Mouse (Mus musculus) CD4-positive, CD25-positive, alpha-beta regulatory T cell, adult 2 months (primary cell): Measurements from ENCODE around the gene Fnip2.
A peak's percentile ranks its signal among the peaks of the same experiment; 100 is the strongest.
"Not testable (repeated sequence)": the region's sequence is repeated elsewhere in the genome, so short reads cannot be mapped to it uniquely, and the experiment has no call there.

Experiments used
- DNase-seq: peaks from one replicate; pipeline ENCODE4 v3.0.0-alpha.2; 2012; ENCODE audit warnings: low read depth, low spot score

The Fnip2 gene

DNA sequence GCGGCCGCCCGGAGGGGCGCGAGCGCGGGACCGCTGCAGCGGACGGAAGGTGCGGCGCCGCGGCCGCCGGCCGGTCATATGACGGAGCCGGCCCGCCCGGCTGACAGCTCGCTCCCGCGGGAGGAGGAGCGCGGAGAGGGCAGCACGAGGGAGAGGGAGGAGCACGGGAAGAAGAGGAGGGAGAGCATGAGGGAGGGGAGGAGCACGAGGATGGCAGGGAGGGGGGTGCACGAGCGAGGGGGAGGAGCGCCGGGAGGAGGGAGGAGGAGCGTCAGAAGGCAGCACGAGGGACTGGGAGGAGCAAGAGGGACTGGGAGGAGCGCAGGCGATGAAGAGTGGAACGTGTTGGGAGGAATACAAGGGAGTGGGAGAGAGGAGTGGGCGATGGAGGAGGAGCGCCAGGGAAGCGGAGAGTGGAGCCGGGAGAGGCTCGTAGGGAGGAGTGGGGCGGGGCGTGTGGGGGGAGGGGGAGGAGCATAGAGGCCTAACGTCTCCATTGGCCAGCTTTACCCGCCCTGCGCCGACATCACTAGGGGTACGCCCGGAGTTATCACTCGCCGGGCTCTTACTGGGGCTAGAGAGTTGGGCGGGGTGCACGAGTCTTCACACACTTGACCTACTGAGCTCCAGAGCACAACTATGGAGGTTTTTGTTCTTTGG, at the start of gene Fnip2:
Fnip2 (minus strand) TSS at position 94 of the 660 bp plus-strand sequence.
- DNase-seq: peak; percentile 90

DNA sequence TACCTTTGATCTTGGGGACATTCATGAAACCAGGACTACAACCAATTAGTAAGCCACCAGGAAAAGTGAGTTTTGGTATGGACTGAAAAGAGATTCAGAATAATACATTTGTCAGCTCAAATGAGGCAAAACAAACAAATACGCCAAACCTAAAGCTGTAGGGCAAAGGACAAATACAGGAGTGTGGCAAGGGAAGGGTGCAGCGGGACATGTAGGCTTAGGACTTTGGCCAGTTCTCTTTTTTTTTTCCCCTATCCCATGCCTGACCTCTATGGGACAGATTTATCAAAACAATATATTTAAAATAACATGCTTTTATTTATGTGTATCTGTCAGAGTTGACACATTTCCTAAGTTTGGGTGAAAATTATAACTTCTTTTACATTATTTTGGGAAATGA, 42.3 kb upstream of the Fnip2 start:
- DNase-seq: no peak

DNA sequence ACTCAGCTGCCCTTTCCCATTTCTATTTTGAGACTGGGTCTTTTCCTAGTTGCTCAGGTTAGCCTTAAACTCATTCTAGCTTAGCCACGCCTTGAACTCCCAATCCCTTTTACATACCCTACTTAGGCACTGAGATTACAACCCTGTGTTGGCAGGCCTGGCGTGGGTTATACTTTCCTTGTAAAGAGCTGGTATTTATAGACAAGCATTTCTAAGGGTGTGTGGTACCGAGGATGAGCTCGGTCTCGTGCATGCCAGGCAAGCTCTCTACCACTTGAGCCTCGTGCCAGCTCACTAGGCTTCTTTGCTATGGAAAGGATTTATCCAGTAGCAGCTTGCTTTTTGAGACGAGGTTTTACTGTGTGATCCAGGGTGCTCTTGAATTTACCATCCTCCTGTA, 27.9 kb upstream of the Fnip2 start:
- no peak for DNase-seq

DNA sequence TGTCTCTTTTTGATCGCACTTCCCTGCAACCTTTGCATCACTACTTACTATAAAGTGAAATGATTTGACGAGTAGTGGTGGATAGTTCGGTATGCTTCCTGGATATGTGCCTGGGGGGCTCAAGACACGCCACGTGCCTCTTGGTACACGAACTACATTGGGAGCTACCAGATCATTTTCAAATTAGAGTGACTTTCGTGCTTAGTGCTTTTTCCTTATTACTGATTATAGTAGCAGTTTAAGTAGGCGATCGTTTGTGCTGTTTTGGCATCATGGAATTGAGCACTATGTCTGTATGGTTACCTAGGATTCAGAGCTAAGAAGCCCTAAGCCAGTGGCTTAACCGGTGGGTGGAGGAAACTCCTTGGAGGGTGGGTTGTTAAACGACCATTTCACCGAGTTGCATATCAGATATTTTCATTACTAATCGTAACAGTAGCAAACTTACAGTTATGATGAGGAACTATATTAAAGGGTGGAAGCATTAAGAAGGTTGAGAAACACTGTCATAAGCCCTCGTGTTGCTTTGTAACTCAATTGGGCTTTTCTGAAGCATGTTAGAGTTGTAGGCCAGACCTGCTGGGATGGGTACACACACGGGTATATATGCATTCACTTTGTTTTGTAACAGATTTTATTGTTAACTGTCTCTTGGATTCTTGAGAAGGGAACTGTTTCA, 24.3 kb upstream of the Fnip2 start:
- DNase-seq: peak; percentile 9

DNA sequence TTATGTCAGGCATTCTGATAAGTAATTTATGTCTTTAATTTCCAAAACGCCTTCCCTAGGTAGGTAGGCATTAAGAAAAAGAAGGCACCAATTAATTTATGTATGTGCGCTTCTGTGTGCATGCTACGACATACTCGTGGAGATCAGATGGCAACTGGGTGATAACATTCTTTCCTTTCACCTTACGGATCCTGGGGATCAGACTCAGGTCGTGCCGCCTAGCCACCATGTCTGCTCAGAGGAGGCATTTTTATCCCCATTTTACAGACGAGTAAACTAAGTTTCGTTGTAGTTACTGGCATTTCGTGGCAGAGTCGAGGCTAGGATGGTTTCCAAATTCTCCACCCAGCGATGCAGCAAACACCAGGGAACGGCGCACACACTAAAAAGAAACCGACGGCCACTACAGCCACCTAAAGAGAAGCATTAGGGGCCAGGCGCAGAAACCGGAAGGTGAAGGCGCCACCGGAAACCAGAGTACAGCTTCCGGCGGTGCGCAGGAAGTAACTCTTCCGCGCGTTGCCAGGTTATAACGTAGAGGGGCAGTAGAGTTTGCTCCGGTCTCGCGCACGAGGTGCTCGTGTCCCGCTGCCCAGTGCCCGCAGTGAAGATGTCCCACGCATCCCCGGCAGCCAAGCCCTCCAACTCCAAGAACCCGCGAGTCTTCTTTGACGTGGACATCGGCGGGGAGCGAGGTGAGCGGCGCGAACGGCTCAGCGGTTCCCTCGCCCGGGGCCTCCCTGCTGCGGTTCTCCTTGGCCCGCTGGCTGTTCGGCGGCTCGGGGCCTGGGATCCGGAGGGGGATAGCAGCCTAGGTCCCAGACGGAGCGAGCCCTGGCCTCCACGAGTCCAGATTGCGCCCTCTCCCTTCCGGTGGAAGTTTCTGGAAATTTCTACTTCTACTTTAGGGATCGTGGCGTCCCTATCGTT, 23.5 kb upstream of the Fnip2 start, which contains the start of gene Ppid:
Ppid (plus strand) TSS at position 480 of the 930 bp plus-strand sequence.
- peak; percentile 90 for DNase-seq

DNA sequence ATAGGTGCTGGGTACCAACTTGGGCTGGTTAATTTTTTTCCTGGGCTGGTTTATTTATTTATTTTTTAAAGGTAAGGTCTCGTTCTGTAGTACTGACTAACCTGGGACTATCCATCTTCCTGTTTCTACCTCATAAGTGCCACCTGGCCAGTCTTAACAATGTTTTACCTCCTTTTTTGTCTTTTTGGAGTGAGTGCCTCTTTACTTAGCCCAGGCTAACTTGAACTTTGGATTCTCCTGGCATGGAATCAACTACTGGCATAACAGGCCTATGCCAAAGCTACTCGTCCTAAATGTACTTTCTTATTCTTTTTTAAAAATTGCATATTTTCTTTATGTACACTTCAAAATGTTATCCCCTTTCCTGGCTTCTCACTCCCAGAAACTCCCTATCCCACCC, 22.1 kb upstream of the Fnip2 start:
- DNase-seq: no peak

DNA sequence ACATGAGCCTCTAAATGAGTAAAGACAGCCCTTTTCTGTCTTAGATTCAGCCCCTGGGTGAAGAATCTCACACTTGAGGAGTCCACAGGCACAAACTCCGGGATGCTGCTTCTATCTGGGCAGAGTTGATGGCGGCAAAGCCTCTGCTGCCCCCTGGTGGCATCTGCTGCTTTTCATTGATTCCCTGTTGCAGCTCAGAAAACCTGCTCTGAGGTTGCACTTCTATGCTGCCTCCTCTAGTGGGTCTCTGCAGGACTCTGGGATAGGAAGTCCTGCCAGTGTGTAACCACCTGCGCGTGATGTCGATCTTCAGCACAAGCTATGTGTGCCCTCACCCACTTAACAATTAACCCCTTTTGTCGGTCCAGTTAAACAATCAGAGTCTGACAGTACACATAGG, 19.2 kb upstream of the Fnip2 start:
- DNase-seq: peak; percentile 94

DNA sequence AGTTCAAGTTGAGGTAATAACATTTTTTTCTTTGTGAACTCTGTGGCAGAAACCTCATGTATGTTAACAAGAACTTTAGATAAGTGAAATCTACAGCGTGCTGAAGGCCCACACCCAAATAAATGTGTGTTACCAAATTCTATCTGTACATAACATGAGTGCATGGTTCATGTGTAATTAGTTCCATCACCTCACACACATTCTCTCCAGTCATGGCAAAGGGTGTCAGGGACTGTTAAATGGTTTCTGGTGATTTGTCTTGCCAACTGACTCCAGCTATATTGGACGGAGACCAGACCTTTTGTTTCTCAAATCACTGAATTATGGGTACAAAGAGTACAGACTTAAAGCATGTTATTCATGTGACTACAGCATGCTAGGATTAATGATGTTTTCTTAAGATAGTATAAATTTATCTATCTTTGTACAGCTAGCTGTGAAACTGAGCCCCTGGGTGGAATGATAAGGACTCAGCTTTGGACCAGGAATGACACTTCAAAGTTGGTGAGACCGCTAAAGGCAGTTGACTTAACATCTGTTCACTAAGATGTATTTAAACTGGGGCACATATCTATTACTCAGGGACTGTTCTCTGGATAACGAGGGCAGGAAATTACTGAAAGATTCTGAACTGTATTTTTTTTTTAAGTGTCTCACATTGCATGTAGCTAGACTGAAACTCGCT, 12.4 kb upstream of the Fnip2 start:
- no peak for DNase-seq

DNA sequence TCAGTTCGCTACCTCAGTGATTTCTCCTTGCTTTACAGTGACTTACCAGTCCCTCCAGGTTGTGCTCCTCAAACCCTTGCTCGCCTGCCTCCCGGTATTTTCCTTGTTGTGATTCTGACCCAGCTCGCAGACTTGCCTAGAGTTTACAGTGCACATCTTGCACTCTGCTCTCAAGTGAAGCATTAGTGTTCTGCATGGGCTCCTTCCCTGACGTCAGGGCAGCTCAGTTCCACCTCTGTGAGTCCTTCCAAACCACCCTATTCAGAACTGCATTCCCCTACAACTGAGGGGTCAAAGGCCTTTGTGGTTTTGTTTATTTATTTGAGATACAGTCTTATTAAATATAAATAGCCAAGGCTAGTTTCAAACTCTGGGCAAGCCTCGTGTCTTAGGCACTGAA, 10.6 kb upstream of the Fnip2 start:
- DNase-seq: no peak

DNA sequence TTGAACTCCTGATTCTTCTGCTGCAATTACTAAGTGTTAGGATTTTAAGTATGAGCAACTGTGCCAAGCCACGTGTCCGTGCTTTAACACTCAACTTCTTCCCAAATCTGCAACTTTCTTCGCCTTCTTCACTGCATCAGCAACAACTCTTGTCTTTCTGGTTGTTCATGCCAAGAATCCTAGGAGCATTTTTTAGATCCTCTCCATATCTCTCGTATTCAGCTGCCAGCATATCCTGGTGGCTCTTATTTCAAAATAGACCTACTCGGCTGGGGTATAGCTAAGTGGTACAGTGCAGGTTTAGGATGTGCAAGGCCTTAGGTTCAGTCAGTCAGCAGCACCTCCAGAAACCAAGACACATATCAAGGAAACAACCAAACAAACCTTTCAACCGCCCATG, 10.0 kb upstream of the Fnip2 start:
- no peak for DNase-seq

DNA sequence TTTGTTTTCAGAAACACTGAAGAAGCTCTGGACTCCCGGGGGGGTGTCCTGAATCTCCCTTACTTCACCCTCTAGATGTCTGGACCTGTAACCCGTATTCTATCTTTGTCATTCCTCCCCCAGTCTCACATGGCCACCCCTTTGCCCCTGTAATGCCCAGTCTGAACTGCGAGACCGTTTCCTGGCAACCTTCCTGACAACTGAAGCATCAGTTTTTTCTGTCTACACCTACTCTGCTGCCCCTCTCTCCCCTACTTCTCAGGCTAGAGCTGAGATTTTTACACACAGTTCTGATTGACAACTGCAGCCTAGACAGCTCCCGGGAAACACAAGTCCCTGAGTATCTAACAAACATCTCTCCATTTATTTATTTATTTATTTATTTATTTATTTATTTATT, 9.3 kb upstream of the Fnip2 start:
- DNase-seq: no peak

DNA sequence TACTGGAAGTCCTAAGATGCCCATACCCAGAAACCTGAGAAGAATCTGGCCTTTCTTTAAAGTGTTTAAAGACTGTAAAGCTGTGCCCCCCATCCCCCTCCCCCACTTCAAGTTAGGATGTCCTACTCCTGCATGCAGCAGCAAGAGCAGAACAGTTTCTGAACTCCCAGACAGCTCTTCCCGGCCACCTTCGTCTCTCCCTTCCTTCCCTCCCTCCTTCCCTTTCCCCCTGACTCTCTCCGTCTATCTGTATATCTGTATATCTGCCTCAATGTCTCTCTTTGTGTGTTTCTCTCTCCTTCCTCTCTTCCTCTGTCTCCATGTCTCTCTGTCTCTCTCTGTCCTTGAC, 8.8 kb upstream of the Fnip2 start:
- no peak for DNase-seq

DNA sequence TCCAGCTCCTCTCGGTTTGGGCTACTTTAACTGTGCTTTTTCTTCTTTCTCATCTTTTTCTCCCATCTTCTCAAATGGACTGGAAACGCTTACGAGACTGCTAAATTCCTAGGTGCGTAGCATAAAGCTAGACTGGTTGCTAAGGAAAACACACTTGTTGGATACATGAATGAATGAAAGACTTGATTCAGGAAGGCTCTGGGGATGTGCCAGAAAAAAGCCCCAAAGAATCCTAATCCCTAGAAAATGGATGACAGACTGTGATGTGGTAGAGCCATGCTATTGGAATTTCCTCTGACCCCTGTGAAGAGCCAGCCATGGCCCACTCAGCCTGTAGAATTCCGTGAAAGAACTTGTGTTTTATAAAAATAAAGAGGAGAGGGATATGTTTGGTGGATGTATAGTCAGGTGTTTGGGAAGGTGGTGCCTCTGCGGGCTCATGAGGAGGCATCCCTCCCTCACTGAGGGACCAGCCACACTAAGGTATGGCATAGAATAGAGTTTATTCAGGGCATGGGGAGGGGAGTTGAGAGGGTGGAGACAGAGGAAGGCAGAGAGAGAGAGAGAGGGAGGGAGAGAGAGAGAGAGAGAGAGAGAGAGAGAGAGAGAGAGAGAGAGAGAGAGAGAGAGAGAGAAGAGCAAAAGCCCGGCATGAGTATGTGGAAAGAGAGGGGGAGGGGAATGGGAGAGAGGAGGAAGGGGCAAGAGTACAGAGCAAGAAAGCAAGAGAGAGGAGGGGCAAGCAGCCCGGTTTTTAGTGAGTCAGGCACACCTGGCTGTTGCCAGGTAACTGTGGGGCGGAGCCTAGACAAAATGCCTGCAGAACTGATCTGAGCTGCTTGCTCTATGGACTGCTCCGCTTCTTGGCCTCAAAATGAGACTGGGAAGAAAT, 8.2 kb upstream of the Fnip2 start:
- DNase-seq: no peak

DNA sequence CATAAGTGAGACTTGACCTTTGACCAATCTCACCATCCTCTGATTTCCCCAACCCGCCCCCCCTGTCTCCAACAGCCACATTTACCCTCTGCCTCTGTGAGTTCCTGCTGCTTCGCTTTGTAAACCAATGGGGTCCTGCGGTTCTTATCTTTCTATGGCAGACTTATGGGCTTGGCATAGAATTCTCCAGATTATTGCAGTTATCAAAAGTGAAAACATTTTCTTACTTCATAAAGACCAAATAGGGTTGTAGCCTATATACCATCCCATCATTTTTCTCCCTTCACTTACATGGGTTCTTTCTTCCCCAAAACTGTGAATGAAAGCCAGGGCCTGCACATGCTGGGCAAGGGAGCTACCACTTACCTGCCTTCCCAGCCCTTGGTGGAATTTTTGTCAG, 6.7 kb upstream of the Fnip2 start:
- no peak for DNase-seq

DNA sequence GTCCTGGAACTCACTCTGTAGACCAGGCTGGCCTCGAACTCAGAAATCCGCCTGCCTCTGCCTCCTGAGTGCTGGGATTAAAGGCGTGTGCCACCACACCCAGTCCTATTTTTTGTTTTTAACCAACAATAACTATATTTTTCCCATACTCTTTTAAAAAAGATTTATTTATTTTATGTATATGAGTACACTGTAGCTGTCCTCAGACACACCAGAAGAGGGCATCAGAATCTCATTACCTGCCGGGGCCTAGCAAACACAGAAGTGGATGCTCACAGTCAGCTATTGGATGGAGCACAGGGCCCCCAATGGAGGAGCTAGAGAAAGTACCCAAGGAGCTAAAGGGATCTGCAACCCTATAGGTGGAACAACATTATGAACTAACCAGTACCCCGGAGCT, 5.8 kb upstream of the Fnip2 start:
- DNase-seq: not testable (repeated sequence)

DNA sequence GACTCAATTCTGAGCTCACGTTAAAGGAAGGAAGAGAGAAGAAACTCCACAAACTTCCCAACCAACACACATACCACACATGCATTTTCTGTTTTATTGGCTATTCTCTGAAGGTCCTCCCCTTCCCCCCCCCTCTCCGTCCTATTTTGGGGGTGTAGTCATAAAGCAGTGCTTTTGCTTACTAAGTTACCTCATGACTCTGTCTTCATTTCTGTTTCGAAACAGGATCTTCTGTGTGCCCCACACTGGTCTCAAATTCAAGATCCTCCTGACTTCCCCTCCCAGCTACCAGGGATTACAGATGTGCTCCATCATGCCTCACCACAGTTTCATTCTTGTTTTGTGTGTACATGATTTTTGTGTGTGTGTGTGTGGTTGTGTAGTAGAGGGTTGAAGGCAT, 4.8 kb upstream of the Fnip2 start:
- DNase-seq: no peak

DNA sequence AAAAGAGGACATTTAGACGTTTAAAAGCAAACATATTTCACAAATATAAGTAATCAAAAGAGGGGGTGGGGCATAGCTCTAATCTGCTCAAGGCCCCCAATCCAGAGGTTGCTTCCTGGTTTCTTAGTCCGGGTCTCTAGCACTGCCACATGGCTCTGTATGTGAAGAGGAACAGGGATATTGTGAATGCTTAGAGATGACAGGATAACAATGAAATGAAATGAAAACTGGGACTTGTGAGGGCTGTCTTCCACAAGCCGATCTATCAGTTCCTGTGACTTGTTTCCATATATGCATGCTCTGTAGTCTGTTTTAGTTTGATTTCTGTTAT, 1.7 kb upstream of the Fnip2 start:
- no peak for DNase-seq

DNA sequence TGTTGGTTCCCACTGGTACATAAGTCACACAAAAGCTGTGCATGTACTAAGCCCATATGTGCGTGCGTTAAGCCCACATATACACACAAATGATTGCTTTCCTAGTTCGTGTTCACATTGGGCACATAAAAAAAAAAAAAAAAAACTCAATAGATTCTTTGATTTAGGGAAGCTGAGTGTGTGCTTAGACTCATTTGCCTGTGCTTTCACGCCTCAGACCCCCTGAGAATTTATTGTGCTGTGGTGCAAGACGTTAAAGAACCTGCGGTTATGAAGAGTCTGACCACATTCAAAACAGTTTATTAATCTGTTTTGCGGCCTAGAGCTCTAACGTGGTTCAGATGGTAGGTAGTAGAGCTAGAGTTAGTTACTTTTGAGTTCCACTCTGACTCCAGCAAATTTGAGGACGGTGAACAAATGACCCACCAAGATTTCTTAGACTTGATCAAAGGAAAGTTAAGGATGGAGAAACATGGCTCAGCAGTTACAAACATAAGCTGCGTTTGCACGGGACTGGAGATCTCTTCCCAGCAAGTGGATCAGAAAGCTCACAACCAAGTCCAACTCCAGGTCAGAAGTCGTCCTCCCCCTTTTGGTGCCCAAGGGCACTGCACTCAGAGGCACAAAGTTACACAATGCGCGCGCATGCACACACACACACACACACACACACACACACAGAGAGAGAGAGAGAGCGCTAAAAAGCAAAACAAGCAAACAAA, 1.2 kb upstream of the Fnip2 start:
- peak; percentile 27 for DNase-seq

DNA sequence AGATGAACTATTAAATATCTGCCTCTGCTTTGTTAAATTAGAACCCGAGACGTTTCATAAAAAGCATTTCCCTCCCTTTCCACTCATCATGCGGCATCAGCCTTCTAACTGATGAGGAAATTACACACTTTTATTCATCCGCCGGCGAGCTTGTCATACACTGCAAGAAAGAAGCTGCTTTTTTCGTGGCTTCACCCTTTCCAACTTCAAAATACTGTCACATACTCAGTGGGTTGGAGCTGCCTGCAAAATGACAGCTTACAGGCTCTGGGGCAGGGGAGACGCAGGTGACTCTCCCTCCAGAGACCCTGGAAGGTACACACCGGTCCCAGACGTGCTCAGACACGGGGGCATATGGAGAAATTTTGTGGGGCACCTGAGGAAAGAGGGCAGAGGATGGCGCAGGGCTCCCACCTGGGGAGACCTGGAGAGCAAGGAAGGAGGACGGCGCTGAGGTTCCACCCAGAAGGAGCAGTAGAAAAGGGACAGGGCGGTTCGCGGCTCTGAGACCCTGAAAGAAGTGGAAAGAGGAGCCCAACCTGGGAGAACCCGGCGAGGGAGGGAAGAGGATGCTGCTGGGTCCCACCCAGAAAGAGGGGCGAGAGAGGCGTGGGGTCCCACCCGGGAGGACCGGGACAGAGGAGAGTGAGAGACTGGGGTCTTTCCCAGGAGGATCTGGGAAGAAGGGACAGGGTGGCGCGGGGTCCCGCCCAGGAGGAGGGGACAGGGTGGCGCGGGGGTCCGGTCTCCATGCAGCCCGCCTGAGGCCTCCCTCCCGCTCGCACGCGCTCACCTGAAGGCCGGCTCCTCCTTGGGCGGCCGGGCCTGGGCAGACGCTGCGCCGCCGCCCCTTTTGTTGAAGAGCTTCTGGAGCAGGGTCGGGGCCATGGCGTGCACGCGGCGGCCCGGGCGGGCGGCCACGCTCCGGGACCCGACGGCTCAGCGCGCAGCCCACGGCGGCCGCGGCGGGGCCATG, 592 bp downstream of the Fnip2 start:
- peak; percentile 25 for DNase-seq
